Mouse (Mus musculus) fibroblast of lung, adult 2 months (primary cell): Measurements from ENCODE around the gene Morn4.

ENCODE experiments used
- DNase-seq: peaks from one replicate; pipeline ENCODE4 v3.0.0-alpha.2; 2011; ENCODE audit warnings: low read depth

The Morn4 gene

DNA sequence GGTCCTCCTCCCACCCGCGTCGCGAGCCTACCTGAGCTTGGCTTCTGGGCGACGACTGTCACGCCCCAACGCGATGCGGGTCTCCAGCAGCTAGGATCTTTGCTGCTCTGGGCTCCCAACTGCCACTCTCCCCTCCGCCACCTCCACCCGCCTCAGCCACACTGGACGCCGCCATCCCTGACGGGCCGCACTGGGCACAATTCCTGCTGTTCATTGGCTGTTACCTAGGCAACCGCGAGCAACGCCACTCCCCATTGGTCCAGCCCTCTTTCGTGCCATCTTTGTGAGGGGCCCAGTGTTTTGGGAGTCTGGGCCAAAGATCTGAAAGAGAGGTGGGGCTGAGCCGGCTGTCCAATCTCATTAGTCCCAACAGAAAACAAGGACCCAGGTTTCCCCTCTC is at the start of gene Morn4:
TSS of gene Morn4 (minus strand) at position 192 of the 400 bp plus-strand sequence.
- DNase-seq = peak; percentile 54

DNA sequence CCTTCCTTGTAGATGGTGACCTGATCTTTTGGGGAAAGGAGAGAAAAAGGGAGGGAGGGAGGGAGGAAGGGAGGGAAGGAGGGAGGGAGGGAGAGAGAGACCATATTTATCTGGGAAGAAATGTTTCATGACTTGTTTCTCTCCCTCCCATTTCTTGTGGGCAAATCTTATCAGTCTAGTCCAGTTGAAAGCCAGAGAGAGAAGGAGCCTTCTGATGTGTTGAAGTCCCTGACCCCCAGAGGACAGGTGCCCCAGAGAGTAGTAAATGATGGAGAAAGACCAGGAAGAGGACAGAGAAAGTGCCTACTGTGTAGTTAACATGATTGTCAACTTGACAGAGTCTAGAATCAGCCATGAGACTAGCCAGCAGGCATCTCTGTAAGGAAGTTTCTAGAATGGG is 48.9 kb upstream of the Morn4 start:
- DNase-seq = no peak

DNA sequence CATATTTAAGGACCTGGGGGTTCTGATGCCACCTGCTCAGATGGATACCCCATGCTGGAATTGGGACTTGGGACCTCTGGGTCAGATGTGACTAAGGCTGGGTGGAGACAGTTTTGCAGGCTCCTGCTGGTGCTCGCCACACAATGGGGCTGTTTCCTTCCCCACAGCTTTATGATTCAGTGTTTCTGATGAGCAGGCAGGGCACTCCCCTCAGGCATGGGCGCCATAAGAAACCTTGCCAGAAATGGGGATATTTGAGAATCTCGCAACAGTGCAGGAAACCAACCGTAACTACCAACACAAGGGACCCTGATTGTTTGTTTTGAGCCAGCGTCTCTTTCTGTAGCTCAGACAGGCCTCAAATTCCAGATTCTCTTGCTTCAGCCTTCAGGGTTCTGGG is 44.9 kb upstream of the Morn4 start:
- DNase-seq = peak; percentile 48

DNA sequence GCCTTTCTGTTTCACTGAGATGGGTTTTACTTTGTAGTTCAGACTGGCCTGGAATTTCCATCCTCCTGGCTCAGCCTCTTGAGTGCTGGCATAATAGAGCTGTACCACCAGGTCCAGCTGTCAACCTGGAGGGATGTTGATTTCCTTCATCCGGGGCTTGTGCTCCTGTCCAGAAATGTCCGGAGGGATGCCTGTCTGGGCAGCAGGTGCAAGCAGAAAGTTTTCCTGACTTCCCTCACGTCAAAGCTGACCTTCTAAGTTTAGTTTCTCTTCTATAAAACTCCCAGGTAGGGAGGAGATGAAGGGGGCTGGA is 44.1 kb upstream of the Morn4 start:
- DNase-seq = no peak

DNA sequence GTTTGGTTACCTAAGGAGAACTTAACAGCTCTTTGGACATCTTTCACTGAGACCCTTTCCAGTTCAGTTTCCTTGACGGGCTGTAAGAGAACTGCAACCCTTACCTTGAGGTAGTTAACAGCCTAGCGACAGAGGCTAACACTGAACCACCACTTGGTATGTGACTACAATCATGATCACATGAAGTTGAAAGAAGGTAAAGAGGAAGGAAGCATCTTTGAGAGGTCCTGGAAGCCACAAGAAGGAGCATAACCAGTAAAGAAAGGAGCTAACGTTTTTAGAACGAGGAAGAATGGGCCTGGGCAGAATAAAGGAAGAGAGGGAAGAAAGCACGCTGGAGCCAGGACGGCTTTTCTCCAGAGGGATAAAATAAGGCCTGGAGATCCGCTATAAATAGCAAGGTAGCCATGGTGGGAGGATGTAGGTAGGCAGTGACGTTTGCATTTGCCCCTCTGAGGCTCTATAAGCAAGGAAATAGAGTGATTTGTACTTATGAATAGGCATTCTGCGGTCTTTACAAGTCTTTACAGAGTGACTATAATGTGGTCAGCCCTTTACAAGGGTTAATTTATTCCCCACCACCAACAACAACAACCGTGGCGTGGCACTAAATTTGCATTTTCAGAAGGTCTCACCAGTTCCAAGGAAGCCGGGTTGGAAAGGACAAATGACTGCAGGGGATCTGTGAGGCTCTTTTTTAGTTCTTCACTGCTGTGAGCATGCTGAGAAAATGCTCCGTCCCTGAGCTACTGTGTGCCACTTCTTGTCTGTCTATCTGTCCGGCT is 43.5 kb upstream of the Morn4 start:
- no peak for DNase-seq

DNA sequence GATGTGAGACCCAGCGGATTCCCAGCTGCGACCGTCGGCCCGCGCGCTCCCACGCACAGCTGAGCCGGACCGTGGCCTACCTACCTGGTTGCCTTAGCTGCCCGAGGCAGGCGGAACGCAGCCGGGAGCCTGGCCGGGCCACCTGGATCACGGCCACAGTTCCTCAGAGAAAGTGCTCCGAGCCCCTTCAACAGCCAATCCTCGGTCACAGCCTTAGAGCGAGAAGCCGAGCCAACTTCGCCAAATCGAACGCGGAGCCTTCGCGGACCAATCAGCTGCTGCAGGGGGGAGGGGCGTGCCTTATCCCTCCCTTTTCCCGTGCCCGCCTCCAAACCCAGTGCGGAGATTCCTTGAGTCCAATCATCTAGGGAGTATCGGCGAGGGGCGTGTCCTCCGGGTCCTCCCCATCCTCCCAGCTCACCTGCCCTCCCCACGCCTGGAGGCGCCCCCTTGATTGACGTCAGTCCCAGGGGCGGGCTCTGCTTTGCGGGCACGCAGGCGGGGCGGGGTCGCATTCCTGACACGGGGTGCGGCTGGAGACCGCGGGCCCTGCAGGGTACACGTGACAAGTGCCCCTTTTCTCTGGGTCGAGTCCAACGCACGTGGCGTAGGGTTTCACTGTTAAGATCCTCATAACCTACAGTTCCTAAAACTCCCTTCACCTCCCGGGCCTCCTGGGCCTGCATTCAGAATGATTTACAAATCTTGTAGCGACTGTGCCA is 42.8 kb upstream of the Morn4 start, which contains the start of gene Avpi1:
TSS of gene Avpi1 (minus strand) at position 273 of the 722 bp plus-strand sequence.
- peak; percentile 98 for DNase-seq

DNA sequence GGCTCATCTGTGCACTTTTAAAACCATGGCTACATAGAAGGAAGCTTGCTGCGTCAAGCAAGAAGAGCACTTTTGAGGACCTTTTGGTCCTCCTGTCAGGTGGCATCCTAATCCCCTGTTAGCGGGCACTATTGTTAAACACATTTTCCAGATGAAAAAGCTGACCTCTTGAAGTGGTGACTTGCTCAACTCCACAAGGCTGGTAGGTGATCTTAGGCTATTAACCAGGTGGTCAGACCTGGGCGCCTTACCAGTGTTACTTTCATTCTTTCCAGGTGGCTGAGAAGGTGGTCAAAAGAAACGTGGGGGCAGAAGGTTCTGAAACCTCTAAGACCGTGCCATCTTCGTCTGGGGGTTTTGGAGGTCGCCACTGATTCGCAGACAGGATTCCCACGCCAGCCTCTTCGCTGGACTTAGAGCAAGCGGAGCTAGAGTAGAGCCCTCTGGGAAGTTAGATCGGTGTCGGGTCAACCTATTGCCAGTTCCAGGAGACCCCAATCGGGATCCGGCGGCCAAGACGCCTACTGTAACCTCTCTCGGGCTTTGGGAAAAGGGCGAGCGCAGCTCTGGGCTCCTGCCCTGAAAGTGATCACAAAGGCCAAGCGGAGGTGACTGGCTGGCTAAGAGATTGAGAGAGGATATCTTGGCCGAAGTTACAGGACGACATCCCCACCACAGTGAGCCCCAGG is 42.0 kb upstream of the Morn4 start:
- no peak for DNase-seq

DNA sequence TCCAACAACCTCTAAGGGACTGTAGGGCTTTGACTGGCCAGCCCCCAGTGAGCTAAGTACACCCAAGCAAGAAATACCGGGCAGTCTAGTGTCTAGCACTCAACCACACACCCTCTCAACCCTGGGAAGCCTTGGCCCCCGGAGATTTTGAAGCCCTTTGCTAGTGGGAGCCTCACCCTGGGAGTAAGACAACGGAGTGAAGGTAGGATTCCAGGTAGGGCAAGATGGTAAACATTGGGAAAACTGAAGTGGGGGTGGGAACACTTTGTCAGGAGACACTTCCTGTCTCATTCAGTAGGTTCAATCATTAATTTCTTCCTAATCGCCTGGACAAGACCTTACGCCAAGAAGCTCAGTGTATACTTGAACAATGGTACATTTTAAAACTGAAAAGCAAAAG is 40.9 kb upstream of the Morn4 start:
- no peak for DNase-seq

DNA sequence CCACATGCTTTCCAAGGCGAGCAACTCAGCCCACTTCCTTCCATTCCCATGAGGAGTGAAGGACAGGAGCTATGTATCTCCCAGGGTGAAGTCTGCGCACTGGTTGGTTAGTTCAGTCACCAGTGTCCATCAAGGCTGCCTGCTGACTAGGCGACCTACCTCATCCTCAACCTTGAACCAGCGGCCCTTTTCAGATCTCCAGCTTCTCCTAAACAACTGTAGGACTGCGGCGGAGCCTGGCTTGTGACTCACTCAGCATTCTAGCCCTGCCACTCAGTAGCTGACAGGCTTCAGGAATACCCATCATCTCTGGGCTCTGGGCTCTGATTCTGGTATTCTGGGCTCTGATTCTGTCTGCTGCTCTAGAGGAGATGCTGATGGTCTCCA is 40.1 kb upstream of the Morn4 start:
- no peak for DNase-seq

DNA sequence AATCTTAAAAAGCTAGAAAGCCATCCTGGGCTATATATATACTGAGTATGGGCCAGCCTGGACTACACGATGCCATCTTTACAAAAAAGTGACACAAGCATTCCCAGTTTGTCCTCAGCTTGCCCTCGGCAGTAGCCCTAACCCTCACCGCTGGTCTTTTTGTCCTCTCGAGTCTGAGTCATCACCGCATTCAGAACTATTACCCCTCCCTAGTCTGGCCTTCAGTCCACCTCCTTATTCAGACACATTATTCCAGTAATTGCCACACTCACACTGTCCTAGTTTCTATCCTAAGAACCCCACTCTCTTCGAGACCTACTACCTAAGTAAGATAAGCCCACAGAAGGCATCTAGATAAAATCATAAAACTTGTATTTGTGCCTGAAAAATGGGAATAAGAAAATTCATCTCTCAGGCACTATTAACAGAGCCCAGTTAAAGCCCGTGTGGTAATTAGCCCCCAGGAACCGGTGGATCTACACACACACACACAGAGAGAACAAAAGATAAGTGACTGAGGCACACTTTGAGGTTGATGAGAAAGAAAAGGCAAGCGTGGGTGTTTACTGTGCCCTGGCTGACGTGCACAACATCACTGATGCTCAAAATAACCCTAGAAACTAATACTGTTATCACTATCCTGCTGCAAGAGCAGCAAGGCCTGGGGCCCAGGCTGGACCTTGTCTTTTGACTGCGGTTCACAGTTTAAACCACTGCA is 39.5 kb upstream of the Morn4 start:
- DNase-seq = no peak

DNA sequence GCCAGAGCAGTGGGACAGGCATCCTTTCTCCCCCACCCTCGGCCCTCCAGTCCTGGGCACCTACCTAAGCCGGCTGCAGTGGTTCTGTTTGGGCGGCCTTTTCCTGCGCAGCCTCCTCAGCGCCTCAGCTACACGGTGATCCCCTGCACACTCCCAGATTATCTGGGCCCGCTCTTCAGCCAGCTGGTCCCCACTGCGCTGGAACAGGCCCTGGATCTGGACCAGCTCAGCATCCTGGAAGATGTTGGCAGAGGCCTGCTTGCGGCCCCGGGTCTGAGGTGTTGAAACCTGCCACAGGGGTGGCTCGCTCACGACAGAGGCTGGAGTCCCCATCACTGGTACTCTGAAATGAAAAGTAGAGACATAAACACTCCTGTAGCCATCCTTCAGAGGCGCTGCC is 38.5 kb upstream of the Morn4 start:
- no peak for DNase-seq

DNA sequence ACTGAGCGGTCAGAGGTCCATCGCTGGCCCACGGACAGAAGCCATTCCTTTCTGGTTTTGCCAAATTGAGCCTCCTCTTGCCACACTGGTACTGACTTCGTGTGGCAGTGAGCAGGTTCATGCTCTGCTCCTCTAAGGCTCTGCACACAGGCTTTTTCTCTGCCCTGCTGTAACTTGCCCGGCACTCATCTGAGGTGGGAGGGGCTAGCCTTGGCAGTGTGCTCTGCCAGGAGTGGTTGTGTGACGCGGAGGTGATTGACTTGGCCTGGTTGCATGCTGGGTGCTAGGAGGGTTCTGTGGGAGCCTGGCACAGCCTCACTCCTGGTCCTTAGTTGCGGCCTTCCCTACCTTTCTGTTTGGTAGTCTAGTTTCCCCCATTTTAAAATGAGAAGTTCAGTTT is 34.3 kb upstream of the Morn4 start:
- DNase-seq = no peak

DNA sequence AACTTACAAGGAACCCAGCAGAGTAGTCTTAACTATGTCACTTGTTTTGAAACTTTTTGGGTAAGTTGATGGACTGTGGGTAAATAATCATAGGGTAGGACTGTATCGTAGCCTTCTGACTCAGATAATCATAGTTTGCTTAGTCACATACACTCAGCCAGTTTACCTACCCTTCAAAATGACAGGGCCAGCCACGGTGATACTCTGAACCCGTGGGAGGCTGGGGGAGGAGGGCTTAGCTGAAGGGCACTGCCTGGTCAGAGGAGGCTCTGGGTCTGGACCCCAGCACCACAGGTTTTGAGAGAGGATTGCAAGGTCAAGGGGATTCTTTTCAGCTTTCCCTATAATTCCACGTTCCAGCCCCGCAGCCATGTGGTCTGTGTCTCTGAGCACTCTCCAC is 32.4 kb upstream of the Morn4 start:
- DNase-seq = no peak

DNA sequence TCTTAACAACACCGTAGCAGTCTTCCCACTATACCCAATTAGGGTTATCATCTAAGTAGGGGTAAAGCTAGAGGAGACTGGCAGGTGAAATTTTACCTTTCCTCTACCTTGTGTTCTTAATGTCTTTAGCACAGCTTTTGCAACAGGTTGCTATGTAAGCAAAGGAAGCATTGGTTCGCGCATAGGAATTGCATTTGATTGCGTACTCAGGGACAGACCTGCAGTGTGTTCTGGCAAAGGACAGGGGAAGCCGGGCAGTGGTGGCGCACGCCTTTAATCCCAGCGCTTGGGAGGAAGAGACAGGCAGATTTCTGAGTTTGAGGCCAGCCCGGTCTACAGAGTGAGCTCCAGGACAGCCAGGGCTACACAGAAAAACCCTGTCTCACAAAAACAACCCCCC is 32.0 kb upstream of the Morn4 start:
- DNase-seq = no peak

DNA sequence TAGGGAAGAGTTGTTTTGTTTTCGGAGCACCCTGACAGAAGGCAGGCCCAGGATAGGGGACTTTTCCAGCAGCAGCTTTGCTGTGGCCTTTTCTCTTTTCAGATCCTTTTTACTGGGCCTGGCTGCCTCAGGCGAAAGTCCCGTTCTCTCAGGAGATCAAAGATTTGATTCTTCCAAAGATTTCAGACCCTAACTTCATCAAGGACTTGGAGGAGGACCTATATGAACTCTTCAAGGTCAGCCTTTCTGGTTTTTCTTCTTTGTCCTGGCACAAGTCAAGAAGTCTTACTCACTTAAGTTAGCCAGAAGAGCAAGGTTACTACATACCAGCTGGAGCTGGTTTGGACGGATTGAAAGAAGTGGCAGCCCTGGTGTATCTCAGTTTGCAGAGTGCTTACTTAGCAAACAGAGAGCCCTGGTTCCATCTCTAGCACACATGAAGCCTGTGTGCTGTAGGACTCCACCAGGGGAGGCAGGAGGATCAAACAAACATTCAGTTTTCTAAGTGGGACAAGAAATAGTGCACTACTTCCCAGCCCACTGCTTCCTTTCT is 29.7 kb upstream of the Morn4 start:
- no peak for DNase-seq

DNA sequence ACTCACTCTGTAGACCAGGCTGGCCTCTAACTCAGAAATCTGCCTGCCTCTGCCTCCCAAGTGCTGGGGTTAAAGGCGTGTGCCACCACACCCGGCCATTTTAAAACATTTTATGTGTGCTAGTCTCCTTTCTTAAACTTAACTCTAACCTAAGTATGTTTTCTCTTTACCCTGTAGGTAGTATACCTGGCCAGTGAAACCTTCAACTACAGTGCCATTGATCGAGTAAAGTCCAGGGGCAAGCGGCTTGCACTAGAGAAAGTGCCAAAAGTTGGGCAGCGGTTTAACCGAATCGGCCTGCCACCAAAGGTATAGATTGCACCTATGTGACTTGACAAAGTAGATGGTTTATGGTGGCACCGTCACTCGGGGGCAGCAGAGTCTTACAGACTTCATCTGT is 18.5 kb upstream of the Morn4 start:
- DNase-seq = no peak

DNA sequence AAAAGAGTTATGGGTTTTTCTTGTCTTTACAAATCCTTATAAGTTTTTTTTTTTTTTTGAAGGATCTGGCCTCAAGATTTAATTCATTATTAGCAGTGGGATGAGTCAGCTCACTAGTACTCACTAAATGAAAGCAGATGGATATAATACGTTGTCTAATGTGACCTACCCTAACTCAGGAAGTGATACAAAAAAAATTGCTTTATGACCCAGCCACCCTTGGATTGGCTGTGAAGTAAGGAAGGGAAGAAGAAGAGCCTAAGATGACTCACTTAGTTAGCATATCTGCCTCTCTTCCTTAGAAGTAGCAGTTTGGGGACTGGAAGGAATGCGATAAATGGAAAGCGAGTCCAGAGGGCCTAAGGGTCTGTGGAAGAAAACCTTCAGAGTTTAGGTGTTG is 13.2 kb upstream of the Morn4 start:
- no peak for DNase-seq

DNA sequence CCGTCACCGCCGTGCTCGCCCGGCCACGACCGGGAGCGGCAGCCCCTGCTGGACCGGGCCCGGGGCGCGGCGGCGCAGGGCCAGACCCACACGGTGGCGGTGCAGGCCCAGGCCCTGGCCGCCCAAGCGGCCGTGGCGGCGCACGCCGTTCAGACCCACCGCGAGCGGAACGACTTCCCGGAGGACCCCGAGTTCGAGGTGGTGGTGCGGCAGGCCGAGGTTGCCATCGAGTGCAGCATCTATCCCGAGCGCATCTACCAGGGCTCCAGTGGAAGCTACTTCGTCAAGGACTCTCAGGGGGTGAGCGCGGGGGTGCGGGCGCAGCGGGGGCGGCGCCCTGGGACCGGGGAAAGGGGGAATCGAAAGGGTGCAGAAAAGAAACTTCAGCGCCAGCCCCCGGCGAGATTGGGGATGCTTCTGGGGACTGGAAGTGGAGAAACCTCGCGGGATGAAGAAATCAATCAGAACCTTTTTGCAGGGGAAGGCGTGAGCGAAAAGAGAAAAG is 4.5 kb upstream of the Morn4 start:
- no peak for DNase-seq

DNA sequence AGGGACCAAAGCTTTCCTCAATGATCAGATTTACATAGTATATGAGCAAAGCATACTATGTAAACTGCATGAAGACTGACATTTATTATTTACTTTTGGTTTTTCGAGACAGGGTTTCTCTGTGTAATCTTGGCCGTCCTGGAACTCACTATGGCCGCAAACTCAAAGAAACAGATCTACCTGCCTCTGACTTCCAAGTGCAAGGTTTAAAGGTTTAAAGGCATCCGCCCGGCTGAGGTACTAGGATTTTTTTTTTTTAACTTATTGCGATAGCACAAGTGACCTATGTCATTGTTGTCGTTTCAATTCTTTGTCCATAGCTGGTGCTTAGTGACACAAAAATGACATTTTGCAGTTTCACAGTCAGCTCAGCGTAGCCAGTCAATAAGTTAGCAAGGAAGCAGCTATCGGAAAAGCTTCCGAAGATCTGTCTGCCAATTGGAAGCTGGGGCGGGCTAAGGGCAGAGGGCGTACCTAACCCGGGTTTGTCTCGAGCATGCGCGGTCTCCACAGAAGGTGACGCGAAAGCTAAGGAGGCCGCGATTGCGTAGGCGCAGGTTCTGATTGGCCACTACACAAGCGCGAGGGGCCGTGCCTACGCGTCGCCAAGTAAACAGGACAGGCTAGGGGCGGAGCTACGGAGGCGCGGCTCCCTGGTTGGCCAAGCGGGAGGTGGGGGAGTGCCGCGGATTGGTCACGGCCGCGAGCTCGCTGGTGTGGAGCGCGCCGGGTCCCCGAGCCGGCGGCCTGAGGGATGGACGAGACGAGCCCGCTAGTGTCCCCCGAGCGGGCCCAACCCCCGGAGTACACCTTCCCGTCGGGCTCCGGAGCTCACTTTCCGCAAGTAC is 3.8 kb upstream of the Morn4 start, which contains the start of gene Pi4k2a:
TSS of gene Pi4k2a (plus strand) at position 723 of the 848 bp plus-strand sequence.
- DNase-seq = peak; percentile 100

DNA sequence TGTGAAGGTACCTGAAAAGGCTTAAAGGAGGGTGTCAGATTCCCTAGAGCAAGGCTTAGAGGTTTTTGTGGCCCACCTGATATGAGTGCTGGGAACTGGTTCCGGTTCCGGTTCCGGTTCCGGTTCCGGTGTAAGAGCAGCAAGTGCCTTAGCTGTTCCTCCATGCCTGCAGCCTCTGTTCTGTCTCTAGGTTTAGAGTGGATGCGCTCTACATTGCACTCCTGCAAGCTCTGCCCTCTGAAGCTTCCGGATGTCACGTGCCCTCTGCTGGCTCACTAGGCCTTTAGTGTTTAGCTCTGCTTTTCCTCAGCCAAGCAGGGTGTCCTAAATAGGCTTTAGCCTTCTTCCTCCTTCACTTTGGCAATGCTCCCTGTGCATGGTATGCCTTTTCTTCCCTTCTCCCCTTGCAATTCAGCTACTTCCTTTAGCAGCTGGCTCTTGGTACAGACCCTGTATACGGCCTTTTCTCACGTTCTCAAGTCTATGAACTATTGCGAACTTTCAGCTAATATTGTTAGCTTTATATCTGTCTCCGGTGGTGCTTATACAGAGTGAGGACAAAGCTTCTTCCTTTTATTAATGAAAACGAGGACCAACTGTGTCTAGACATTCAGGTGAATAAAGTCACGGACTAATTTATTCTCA is 3.1 kb upstream of the Morn4 start:
- DNase-seq = no peak
